Mouse (Mus musculus) testis, adult 2 months (tissue): Measurements from ENCODE around the gene Fscn3. TPM values are rescaled to one million over a fixed set of nuclear protein-coding genes. Genes with fewer than 3 reads are reported as not detected.
A peak's percentile ranks its signal among the peaks of the same experiment; 100 is the strongest.

ENCODE experiments used
- H3K27ac ChIP-seq: fragments of 200-500 bp; 2 replicates; pipeline ENCODE4 v1.5.1; 2012; ENCODE audit warnings: low read depth, low read length; ENCODE audit not compliant: control insufficient read depth, insufficient read depth
- H3K27me3 ChIP-seq: fragments of 200-500 bp; 2 replicates; pipeline ENCODE4 v1.6.1; 2012; ENCODE audit warnings: mild to moderate bottlenecking, low read length, moderate library complexity; ENCODE audit not compliant: control insufficient read depth, insufficient read depth
- H3K36me3 ChIP-seq: fragments of 200-500 bp; 2 replicates; pipeline ENCODE4 v1.6.1; 2012; ENCODE audit warnings: mild to moderate bottlenecking, low read length; ENCODE audit not compliant: control insufficient read depth, insufficient read depth
- H3K4me1 ChIP-seq: fragments of 200-500 bp; 2 replicates; pipeline ENCODE4 v1.6.1; 2012; ENCODE audit warnings: low read length; ENCODE audit not compliant: control insufficient read depth, insufficient read depth
- H3K4me3 ChIP-seq: fragments of 200-500 bp; 2 replicates; pipeline ENCODE4 v1.5.1; 2012; ENCODE audit warnings: low read depth, mild to moderate bottlenecking, low read length, moderate library complexity, mixed read lengths; ENCODE audit not compliant: control insufficient read depth
- CTCF ChIP-seq: fragments of 200-500 bp; IDR thresholded peaks from 2 replicates; pipeline ENCODE4 v1.5.1; 2012; ENCODE audit warnings: low read depth, mild to moderate bottlenecking, inconsistent platforms, low read length, moderate library complexity; ENCODE audit not compliant: control insufficient read depth, insufficient read depth, insufficient replicate concordance
- POLR2A ChIP-seq: fragments of 200-500 bp; IDR thresholded peaks from 2 replicates; pipeline ENCODE4 v1.6.1; 2012; ENCODE audit warnings: low read depth, mild to moderate bottlenecking, inconsistent platforms, low read length, moderate library complexity; ENCODE audit not compliant: control insufficient read depth
- polyA plus RNA-seq: library from polyadenylated mRNA; depleted of rRNA; stranded (reverse); fragments of >200 nt; gene quantifications from 2 replicates; pipeline ENCODE4 v1.2.3, GENCODE M21; 2012; rRNA removed

Gene Fscn3
- polyA plus RNA-seq, 1 experiment, result 451 TPM

GRCm38 (mm10) chr6:28479865-28480751, 52.5 kb downstream of the Fscn3 start:
- H3K27me3 ChIP-seq, result no peaks in the 10 kb centered on the region
- peak overlapping the region; percentile 99 for H3K4me3 ChIP-seq
- peak overlapping the region; percentile 92 for H3K27ac ChIP-seq
- TF ChIP-seq CTCF (no peak), POLR2A (peak; percentile 87)
- no peaks in the 10 kb centered on the region for H3K36me3 ChIP-seq
- H3K4me1 ChIP-seq, result peaks cover 10% of the 10 kb centered on the region

- Histone ChIP-seq H3K4me3 (peak overlapping the region; percentile 99), H3K27me3 (no peaks in the 10 kb centered on the region), H3K36me3 (no peaks in the 10 kb centered on the region), H3K4me1 (peaks cover 10% of the 10 kb centered on the region), H3K27ac (peak overlapping the region; percentile 76)
- TF ChIP-seq POLR2A (no peak), CTCF (no peak)
These were observed 53.3 kb downstream of the Fscn3 start for GRCm38 (mm10) chr6:28480752-28481492.

- TF ChIP-seq CTCF (no peak), POLR2A (no peak)
- H3K4me3 ChIP-seq, result no peak overlapping the region
- H3K27me3 ChIP-seq, result no peaks in the 10 kb centered on the region
- peaks cover 10% of the 10 kb centered on the region for H3K4me1 ChIP-seq
- H3K27ac ChIP-seq, result no peak overlapping the region
- H3K36me3 ChIP-seq, result no peaks in the 10 kb centered on the region
These were observed 55.2 kb downstream of the Fscn3 start for GRCm38 (mm10) chr6:28482711-28483315.

GRCm38 (mm10) chr6:28486008-28486407, 58.4 kb downstream of the Fscn3 start:
- Histone ChIP-seq H3K4me1 (peaks cover 3% of the 10 kb centered on the region), H3K36me3 (no peaks in the 10 kb centered on the region), H3K4me3 (no peak overlapping the region), H3K27me3 (no peaks in the 10 kb centered on the region), H3K27ac (no peak overlapping the region)
- TF ChIP-seq POLR2A, result no peak
- TF ChIP-seq CTCF, result no peak

GRCm38 (mm10) chr6:28486471-28486870, 58.9 kb downstream of the Fscn3 start:
- no peak for TF ChIP-seq POLR2A
- H3K36me3 ChIP-seq, result no peaks in the 10 kb centered on the region
- no peaks in the 10 kb centered on the region for H3K27me3 ChIP-seq
- H3K4me3 ChIP-seq, result no peak overlapping the region
- no peak overlapping the region for H3K27ac ChIP-seq
- peaks cover 2% of the 10 kb centered on the region for H3K4me1 ChIP-seq

- no peak for TF ChIP-seq CTCF
- no peak for TF ChIP-seq POLR2A
- H3K27me3 ChIP-seq, result no peaks in the 10 kb centered on the region
- H3K36me3 ChIP-seq, result no peaks in the 10 kb centered on the region
- no peak overlapping the region for H3K27ac ChIP-seq
- H3K4me1 ChIP-seq, result no peaks in the 10 kb centered on the region
- no peak overlapping the region for H3K4me3 ChIP-seq
These were observed 59.3 kb downstream of the Fscn3 start for GRCm38 (mm10) chr6:28486905-28487304.

Other genes with a start within 250 kb of the Fscn3 start
- gene Zfp800, start 29.8 kb upstream of the Fscn3 start, polyA plus RNA-seq, result 5.2 and 6.1 TPM in 2 replicates
- gene Arf5, start 4.2 kb upstream of the Fscn3 start, polyA plus RNA-seq, result 154 and 184 TPM in 2 replicates
- gene Gcc1, start 601 bp downstream of the Fscn3 start, polyA plus RNA-seq, result 11.1 and 12.1 TPM in 2 replicates
- 0.19 TPM in 1 of 2 replicates, not detected in the other for gene Pax4, start 21.6 kb downstream of the Fscn3 start, polyA plus RNA-seq
- gene Snd1, start 47.4 kb downstream of the Fscn3 start, polyA plus RNA-seq, result 11.4 and 14.3 TPM in 2 replicates